Mouse (Mus musculus) cerebellum, adult 2 months (tissue): ENCODE results near the gene Krtdap. TPM values are rescaled to one million over a fixed set of nuclear protein-coding genes. Genes with fewer than 3 reads are reported as not detected.

ENCODE experiments used
- DNase-seq, 2 experiments: peaks; one replicate each; pipeline ENCODE4 v3.0.0; 2021
- H3K27ac ChIP-seq: fragments of 200-500 bp; 2 replicates; pipeline ENCODE4 v1.5.1; 2012; ENCODE audit warnings: low read length, control low read depth, inconsistent platforms; ENCODE audit not compliant: insufficient read depth
- H3K27me3 ChIP-seq: fragments of 200-500 bp; 2 replicates; pipeline ENCODE4 v1.6.1; 2012; ENCODE audit warnings: inconsistent platforms, mild to moderate bottlenecking, low read length, moderate library complexity; ENCODE audit not compliant: control insufficient read depth, insufficient read depth
- H3K4me1 ChIP-seq: fragments of 200-500 bp; 2 replicates; pipeline ENCODE4 v1.6.1; 2011; ENCODE audit warnings: low read length; ENCODE audit not compliant: control insufficient read depth, insufficient read depth
- H3K4me3 ChIP-seq: fragments of 200-500 bp; replicated peaks from 2 replicates; pipeline ENCODE3; 2011; ENCODE audit warnings: mild to moderate bottlenecking, low read depth, low read length, control low read depth; ENCODE audit not compliant: insufficient read depth
- CTCF ChIP-seq: fragments of 200-500 bp; IDR thresholded peaks from 2 replicates; pipeline ENCODE4 v1.5.1; 2011; ENCODE audit warnings: low read depth, mild to moderate bottlenecking, control low read depth, low read length, moderate library complexity, borderline replicate concordance; ENCODE audit not compliant: insufficient read depth
- POLR2A ChIP-seq: fragments of 200-500 bp; IDR thresholded peaks from 2 replicates; pipeline ENCODE4 v1.6.1; 2011; ENCODE audit warnings: low read length, control low read depth, borderline replicate concordance; ENCODE audit not compliant: insufficient read depth
- WGBS: fragments of 180-500 bp; shearing (Covaris S2); methylation state at CpG from one replicate; pipeline ENCODE4 v1.1.7; 2018; 5-methylcytosine and 5-hydroxymethylcytosine counted together
- polyA plus RNA-seq: library from polyadenylated mRNA; depleted of rRNA; stranded (reverse); fragments of >200 nt; gene quantifications from 2 replicates; pipeline ENCODE4 v1.2.3, GENCODE M21; 2012

The Krtdap gene
- polyA plus RNA-seq, 1 experiment: not detected

DNA sequence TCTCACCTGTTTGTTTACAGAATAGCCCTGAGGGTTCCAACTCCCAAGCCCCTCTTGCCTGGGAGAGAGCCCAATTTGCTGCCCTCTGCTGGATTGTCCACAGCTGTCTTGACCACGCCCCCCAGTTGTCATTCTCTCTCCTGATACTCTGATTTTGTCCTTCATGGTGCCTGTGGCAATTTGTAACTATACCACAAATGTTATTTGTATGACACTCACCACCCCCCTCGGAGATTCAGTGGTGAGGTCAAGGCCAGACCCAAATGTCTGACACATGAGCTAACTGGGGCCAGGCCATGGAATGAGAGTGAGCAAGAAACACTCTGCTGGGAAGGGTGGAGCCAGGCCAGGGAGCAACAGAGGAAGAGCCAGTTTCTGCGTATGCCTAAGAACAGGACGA lies 28.8 kb upstream of the Krtdap start:
- TF ChIP-seq CTCF (no peak), POLR2A (no peak)
- WGBS: 48% methylated on average over 4 of the region's 4 CpGs
- no peak for DNase-seq

DNA sequence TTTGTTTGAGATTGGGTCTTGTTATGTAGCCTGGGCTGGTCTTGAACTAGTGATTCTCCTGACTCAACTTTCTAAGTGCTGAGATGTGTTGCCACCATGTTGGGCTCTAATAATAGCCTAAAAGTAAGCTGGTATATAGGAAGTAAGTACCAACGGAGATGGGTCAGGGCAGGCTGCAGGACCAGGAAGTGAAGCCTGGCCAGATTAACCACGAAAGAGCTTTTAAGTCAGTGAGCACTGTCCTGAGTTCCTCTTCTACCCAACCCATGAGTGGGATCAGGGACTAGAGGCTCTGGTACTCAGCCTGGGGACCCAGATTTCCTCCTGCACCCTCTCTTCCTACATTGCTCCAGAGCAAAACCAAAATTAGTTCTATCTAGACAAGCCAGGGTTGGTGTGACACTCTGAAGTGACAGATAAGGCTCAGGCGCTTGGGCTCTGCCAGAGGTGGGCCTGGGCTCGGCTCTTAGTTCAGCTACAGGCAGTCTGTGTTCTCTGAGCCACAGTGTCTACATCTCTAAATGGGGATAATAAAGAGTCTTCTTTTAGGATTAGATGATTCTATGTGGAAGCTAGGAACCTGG lies 25.8 kb upstream of the Krtdap start:
- WGBS: 80% methylated on average over 4 of the region's 4 CpGs

More for the DNA sequence above, 28.8 kb upstream of the Krtdap start:
- Histone ChIP-seq H3K4me1 (no peaks in the 10 kb centered on the region), H3K4me3 (no peak overlapping the region), H3K27ac (no peak overlapping the region), H3K27me3 (no peaks in the 10 kb centered on the region)

DNA sequence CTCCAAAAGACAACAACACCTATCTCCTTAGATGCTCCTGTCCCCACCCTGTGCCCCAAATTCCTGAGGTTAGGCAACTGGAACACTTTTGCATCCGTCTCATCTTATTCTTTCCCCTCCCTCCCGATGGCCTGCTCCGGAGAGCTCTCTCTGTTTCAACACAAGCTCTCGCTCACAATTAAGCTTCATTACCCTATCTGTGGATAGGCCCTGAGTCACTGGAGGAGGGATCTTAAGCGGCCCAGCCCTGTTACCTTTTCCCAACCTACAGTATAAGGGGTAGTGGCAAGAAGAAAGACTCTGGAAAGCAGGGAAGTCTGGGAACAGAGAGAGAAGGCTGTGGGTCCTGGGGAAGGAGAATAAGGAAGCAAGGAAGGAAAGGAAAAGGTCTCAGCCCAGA lies 24.2 kb upstream of the Krtdap start, which contains the start of gene Dmkn:
Gene Dmkn, plus strand, starts transcription at position 301 of the 400 bp plus-strand sequence.
- Histone ChIP-seq H3K4me3 (no peak within 1 kb of the TSS), H3K4me1 (no peaks in the 10 kb centered on the region), H3K27me3 (no peaks in the 10 kb centered on the region), H3K27ac (no peak within 1 kb of the TSS)
- TF ChIP-seq POLR2A (no peak), CTCF (no peak)
- 47% methylated on average over 5 of the region's 5 CpGs for WGBS
- no peak for DNase-seq

More for the DNA sequence above, 25.8 kb upstream of the Krtdap start:
- no peak for TF ChIP-seq CTCF
- no peak for TF ChIP-seq POLR2A
- Histone ChIP-seq H3K27ac (no peak overlapping the region), H3K4me3 (no peak overlapping the region), H3K4me1 (no peaks in the 10 kb centered on the region), H3K27me3 (no peaks in the 10 kb centered on the region)
- no peak for DNase-seq

DNA sequence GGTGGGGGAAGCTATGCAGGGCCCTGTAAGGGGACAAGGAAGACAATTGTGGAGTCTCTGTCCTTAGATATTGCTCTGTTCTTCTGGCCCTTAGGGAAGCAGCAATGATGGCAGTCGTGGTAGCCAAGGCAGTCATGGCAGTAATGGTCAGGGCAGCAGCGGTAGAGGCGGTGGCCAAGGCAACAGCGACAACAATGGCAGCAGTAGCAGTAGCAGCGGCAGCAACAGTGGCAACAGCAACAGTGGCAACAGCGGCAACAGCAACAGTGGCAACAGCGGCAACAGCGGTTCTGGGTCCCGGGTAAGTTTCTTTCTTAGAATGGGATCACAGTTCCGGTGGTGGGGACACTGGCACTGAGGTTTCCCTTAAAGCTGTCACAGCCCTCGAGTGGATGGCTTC lies 22.5 kb upstream of the Krtdap start:
- 27% methylated on average over 11 of the region's 11 CpGs for WGBS
- DNase-seq: no peak
- TF ChIP-seq CTCF (no peak), POLR2A (no peak)
- H3K4me1 ChIP-seq: no peaks in the 10 kb centered on the region
- no peaks in the 10 kb centered on the region for H3K27me3 ChIP-seq
- no peak overlapping the region for H3K27ac ChIP-seq
- no peak overlapping the region for H3K4me3 ChIP-seq

DNA sequence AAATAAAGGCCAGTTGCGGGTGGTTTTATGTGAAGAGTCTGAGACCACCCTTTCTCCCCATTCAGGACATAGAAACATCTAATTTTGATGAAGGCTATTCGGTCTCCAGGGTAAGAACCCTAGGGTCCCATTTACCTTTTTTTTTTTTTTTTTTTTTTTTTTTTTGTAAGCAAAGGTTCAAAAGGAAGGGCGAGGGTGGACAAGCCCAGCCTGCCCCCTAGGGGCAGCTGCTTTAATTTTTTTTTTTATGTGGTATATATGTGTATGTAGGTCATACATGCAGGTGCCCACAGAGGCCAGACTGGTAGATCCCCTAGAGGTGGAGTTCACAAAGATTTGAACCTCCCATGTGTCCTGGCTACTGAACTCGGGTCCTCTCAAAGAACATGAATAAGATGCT lies 21.3 kb upstream of the Krtdap start:
- no peak overlapping the region for H3K4me3 ChIP-seq
- WGBS: 87% methylated on average over 4 of the region's 4 CpGs

DNA sequence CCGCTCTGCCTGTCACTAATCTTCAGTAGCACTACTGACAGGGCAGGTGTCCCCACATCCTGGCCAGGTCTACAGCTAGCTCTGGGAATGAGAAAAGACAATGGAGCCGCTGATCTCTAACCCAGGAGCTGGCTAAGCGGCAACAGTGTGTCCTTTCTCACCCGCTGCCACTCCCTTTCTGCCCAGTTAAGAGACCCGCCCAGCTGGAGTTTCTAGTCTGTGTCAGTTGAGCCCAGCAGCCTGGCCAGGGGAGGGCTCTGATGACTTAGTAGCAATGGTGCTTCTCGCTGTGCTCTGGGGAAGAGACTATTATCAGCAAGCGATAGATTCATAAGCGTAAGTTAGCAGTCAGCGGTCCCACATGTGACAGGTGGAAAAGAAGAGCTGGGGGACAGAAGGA lies 18.5 kb upstream of the Krtdap start:
- 30% methylated on average over 9 of the region's 9 CpGs for WGBS
- H3K27ac ChIP-seq: no peak overlapping the region
- no peak overlapping the region for H3K4me3 ChIP-seq
- H3K27me3 ChIP-seq: no peaks in the 10 kb centered on the region
- H3K4me1 ChIP-seq: no peaks in the 10 kb centered on the region
- TF ChIP-seq CTCF: no peak
- DNase-seq: no peak

More for the DNA sequence above, 21.3 kb upstream of the Krtdap start:
- TF ChIP-seq CTCF: no peak
- H3K27ac ChIP-seq: no peak overlapping the region
- no peak for DNase-seq
- H3K4me1 ChIP-seq: no peaks in the 10 kb centered on the region
- H3K27me3 ChIP-seq: no peaks in the 10 kb centered on the region

DNA sequence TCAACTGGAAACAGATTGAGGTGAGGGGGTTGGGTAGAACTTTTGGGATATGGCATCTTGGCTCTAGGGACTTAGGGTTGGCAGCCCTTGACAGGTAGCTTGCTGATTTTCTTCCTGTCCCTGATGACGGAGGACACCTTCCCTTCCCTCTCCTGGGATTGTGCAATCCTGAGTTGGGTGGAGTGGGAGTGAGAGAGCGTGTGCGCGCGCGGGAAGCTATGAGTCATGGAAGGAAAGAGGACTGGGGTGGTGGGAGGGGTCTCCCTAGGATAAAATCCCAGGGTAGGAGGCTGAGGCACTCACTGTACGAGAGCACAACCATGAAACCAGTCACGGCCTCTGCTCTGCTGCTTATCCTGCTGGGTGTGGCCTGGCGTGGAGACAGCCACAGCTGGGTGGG lies 11.6 kb upstream of the Krtdap start:
- Histone ChIP-seq H3K27ac (no peak overlapping the region), H3K4me1 (no peaks in the 10 kb centered on the region), H3K4me3 (no peak overlapping the region), H3K27me3 (no peaks in the 10 kb centered on the region)
- WGBS: 83% methylated on average over 9 of the region's 9 CpGs
- TF ChIP-seq POLR2A: no peak
- no peak for TF ChIP-seq CTCF
- DNase-seq: no peak

DNA sequence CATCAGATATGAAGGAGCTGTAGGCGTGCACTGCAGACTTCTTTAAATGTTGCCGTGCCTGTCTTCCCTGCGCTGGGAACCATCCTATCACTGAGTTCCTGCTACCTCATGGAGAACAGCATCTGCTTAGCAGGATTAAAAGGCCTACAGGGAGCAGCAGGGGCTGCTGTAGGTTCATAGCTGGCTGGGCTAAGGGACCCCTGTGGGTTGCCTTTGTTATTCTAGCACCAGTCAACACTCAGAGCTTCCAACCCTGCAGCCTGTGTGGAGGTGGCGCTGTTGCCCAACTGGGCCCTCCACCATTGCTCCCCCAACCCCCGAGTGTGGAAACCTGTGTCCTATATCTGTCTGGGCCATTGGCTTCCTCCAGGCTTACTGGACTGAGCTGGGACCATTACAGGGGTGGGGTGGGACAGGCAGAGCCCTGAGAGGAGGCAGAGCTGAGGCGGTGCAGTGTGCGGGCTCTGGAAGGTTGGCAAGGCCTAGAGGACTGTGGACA lies 10.6 kb upstream of the Krtdap start:
- Histone ChIP-seq H3K27me3 (no peaks in the 10 kb centered on the region), H3K4me1 (no peaks in the 10 kb centered on the region), H3K27ac (no peak overlapping the region), H3K4me3 (no peak overlapping the region)
- no peak for TF ChIP-seq POLR2A
- no peak for TF ChIP-seq CTCF
- DNase-seq: no peak
- 46% methylated on average over 7 of the region's 7 CpGs for WGBS
